8 mouse cellular contexts compared by ENCODE assay signal in genomic region chrX:36561650-36562049, GRCm38 (mm10). TPM values are rescaled to one million over a fixed set of nuclear protein-coding genes. Genes with fewer than 3 reads are reported as not detected.
DNase-seq lines count a peak whose midpoint lies in the region; ATAC-seq and TF ChIP-seq lines count a peak whose summit lies in the region.

No protein-coding gene starts in this region.

- H3K27ac ChIP-seq in midbrain, embryonic 14.5 days (replicated peaks; ENCODE audit: low read depth, low read length): no peak overlapping the region
- H3K27ac ChIP-seq in midbrain, embryonic 15.5 days: no peak overlapping the region
- H3K27ac ChIP-seq in kidney, adult 2 months (ENCODE audit: insufficient read depth, low read depth, low read length): no peak overlapping the region
- H3K27ac ChIP-seq in limb, embryonic 11.5 days (replicated peaks; ENCODE audit: low read depth, low read length): no peak overlapping the region

- H3K4me2 ChIP-seq in midbrain, embryonic 14.5 days (ENCODE audit: low read length): no peak overlapping the region
- H3K4me2 ChIP-seq in midbrain, embryonic 15.5 days: no peak overlapping the region
- H3K4me2 ChIP-seq in limb, embryonic 11.5 days (ENCODE audit: low read depth, severe bottlenecking): no peak overlapping the region

- no peaks in the 10 kb centered on the region for H3K9me3 ChIP-seq in midbrain, embryonic 14.5 days (ENCODE audit: control insufficient read depth, low read length)
- no peaks in the 10 kb centered on the region for H3K9me3 ChIP-seq in midbrain, embryonic 15.5 days
- no peaks in the 10 kb centered on the region for H3K9me3 ChIP-seq in limb, embryonic 11.5 days (ENCODE audit: control insufficient read depth, low read length)

- H3K9ac ChIP-seq in midbrain, embryonic 14.5 days (replicated peaks; ENCODE audit: low read length): no peak overlapping the region
- H3K9ac ChIP-seq in midbrain, embryonic 15.5 days: no peak overlapping the region
- no peak overlapping the region for H3K9ac ChIP-seq in limb, embryonic 11.5 days (ENCODE audit: low read length)

- no peak for ATAC-seq in midbrain, embryonic 14.5 days (ENCODE audit: low FRiP score, low TSS enrichment)
- no peak for ATAC-seq in midbrain, embryonic 15.5 days (replicated peaks)
- no peak for ATAC-seq in limb, embryonic 11.5 days (ENCODE audit: insufficient number of reproducible peaks, low FRiP score, low TSS enrichment, low read depth)

- no peak overlapping the region for H3K4me3 ChIP-seq in midbrain, embryonic 14.5 days (replicated peaks; ENCODE audit: low read depth, low read length)
- H3K4me3 ChIP-seq in midbrain, embryonic 15.5 days: no peak overlapping the region
- no peak overlapping the region for H3K4me3 ChIP-seq in kidney, adult 2 months (ENCODE audit: insufficient read depth, low read depth, low read length)
- H3K4me3 ChIP-seq in limb, embryonic 11.5 days (ENCODE audit: low read depth, low read length): no peak overlapping the region

- WGBS in midbrain, embryonic 14.5 days: 21% methylated on average over 7 of the region's 7 CpGs
- WGBS in midbrain, embryonic 15.5 days: 22% methylated on average over 7 of the region's 7 CpGs
- 3% methylated on average over 7 of the region's 7 CpGs for WGBS in kidney, adult 2 months
- 19% methylated on average over 7 of the region's 7 CpGs for WGBS in limb, embryonic 11.5 days

- TF ChIP-seq POLR2A in kidney, adult 2 months (IDR thresholded peaks at IDR 0.05; ENCODE audit: low read depth, low read length): no peak

- H3K27me3 ChIP-seq in midbrain, embryonic 14.5 days (ENCODE audit: control insufficient read depth, insufficient read depth, low read length): no peaks in the 10 kb centered on the region
- H3K27me3 ChIP-seq in midbrain, embryonic 15.5 days (replicated peaks): no peaks in the 10 kb centered on the region
- H3K27me3 ChIP-seq in kidney, adult 2 months (replicated peaks; ENCODE audit: control insufficient read depth, insufficient read depth, low read length): no peaks in the 10 kb centered on the region
- H3K27me3 ChIP-seq in limb, embryonic 11.5 days (ENCODE audit: control insufficient read depth, insufficient read depth, low read length): no peaks in the 10 kb centered on the region

- peak; percentile 80 for DNase-seq in midbrain, embryonic 14.5 days
- DNase-seq in c-Kit-positive CD71-positive TER-119-positive erythroid progenitor cells, embryonic 14.5 days (ENCODE audit: low spot score): peak; percentile 62
- peak; percentile 70 to 71 for DNase-seq in frontal cortex, postnatal 36 days (ENCODE audit: low spot score in 2 of 2)
- peak; percentile 71 for DNase-seq in kidney, adult 2 months
- peak; percentile 83 for DNase-seq in limb, embryonic 11.5 days (ENCODE audit: low spot score)
- DNase-seq in ovary, postnatal 36 days (ENCODE audit: low spot score): peak; percentile 71
- peak; percentile 72 for DNase-seq in thymus, postnatal 25 days

- no peaks in the 10 kb centered on the region for H3K4me1 ChIP-seq in midbrain, embryonic 14.5 days (ENCODE audit: control insufficient read depth, insufficient read depth, low read length)
- no peaks in the 10 kb centered on the region for H3K4me1 ChIP-seq in midbrain, embryonic 15.5 days
- H3K4me1 ChIP-seq in kidney, adult 2 months (ENCODE audit: control insufficient read depth, insufficient read depth, low read length): no peaks in the 10 kb centered on the region
- no peaks in the 10 kb centered on the region for H3K4me1 ChIP-seq in limb, embryonic 11.5 days (ENCODE audit: control insufficient read depth, insufficient read depth, low read length)

- TF ChIP-seq CTCF in kidney, adult 2 months (conservative IDR thresholded peaks at IDR 0.05; ENCODE audit: insufficient read depth, insufficient read length, low read depth, low read length): peak; percentile 70

- no peaks in the 10 kb centered on the region for H3K36me3 ChIP-seq in midbrain, embryonic 14.5 days (ENCODE audit: control insufficient read depth, insufficient read depth, low read length)
- H3K36me3 ChIP-seq in midbrain, embryonic 15.5 days (replicated peaks): no peaks in the 10 kb centered on the region
- no peaks in the 10 kb centered on the region for H3K36me3 ChIP-seq in kidney, adult 2 months (ENCODE audit: control insufficient read depth, insufficient read depth, low read length)
- H3K36me3 ChIP-seq in limb, embryonic 11.5 days (ENCODE audit: control insufficient read depth, insufficient read depth, low read length): no peaks in the 10 kb centered on the region

RNA-seq across cellular contexts. Expression of gene Pgrmc1, which starts 36.4 kb away (rescaled TPM):
- polyA plus RNA-seq in midbrain, embryonic 14.5 days (2014; fragmentation: Nextera tagmentation; extraction: Ambion mirVana): 708 and 733 TPM in 2 replicates
- 682 and 686 TPM in 2 replicates for polyA plus RNA-seq in midbrain, embryonic 15.5 days (2015; fragmentation: Nextera tagmentation; extraction: Ambion mirVana)
- polyA plus RNA-seq in kidney, adult 2 months (2012; rRNA removed): 127 and 166 TPM in 2 replicates
- polyA plus RNA-seq in limb, embryonic 11.5 days (2014; fragmentation: Nextera tagmentation; extraction: Ambion mirVana): 374 and 384 TPM in 2 replicates
